Mouse (Mus musculus): ENCODE measurements around the gene Dnajc27. TPM values are rescaled to one million over a fixed set of nuclear protein-coding genes. Genes with fewer than 3 reads are reported as not detected.

Gene Dnajc27
- polyA plus RNA-seq, 1 experiment from 2014 or later: 11.6 TPM

- 96% methylated on average over 3 of the region's 3 CpGs for WGBS
- Histone ChIP-seq H3K4me1 (no peaks in the 10 kb centered on the region), H3K36me3 (peaks cover 9% of the 10 kb centered on the region; the same call in 1 of the 2 replicates), H3K27me3 (ENCODE audit: low read depth, poor library complexity, severe bottlenecking) (no peaks in the 10 kb centered on the region), H3K4me3 (no peak overlapping the region), H3K9me3 (replicated peaks) (no peaks in the 10 kb centered on the region), H3K27ac (replicated peaks) (no peak overlapping the region)
- no peak for DNase-seq (ENCODE audit: low spot score)
Observed at GRCm38 (mm10) chr12:4117136-4117535, 34.8 kb downstream of the Dnajc27 start.

- no peak for DNase-seq (ENCODE audit: low spot score)
- peaks cover 6% of the 10 kb centered on the region; the same call in 1 of the 2 replicates for H3K36me3 ChIP-seq
- H3K9me3 ChIP-seq (replicated peaks): no peaks in the 10 kb centered on the region
- no peak overlapping the region for H3K27ac ChIP-seq (replicated peaks)
- H3K4me1 ChIP-seq: no peaks in the 10 kb centered on the region
- H3K27me3 ChIP-seq (ENCODE audit: low read depth, poor library complexity, severe bottlenecking): no peaks in the 10 kb centered on the region
- WGBS: 80% methylated on average over 4 of the region's 4 CpGs
- no peak overlapping the region for H3K4me3 ChIP-seq
Observed at GRCm38 (mm10) chr12:4117579-4117978, 35.2 kb downstream of the Dnajc27 start.

- Histone ChIP-seq H3K4me3 (no peak overlapping the region), H3K4me1 (no peaks in the 10 kb centered on the region; the same call in 1 of the 2 replicates), H3K9me3 (replicated peaks) (peaks cover 5% of the 10 kb centered on the region; the same call in 1 of the 2 replicates), H3K27ac (replicated peaks) (no peak overlapping the region), H3K36me3 (no peaks in the 10 kb centered on the region), H3K27me3 (ENCODE audit: low read depth, poor library complexity, severe bottlenecking) (peaks cover 6% of the 10 kb centered on the region; the same call in 1 of the 2 replicates)
- no peak for DNase-seq (ENCODE audit: low spot score)
- 87% methylated on average over 7 of the region's 7 CpGs for WGBS
Observed at GRCm38 (mm10) chr12:4127346-4127745, 45.0 kb downstream of the Dnajc27 start.

- H3K27ac ChIP-seq (replicated peaks): peak within 1 kb of the TSS; percentile 85
Observed at GRCm38 (mm10) chr12:4132941-4133846, 50.8 kb downstream of the Dnajc27 start, which contains the start of gene Adcy3. Adcy3 (plus strand) TSS chr12:4133103.

GRCm38 (mm10) chr12:4133847-4134212, 51.4 kb downstream of the Dnajc27 start:
- WGBS: 43% methylated on average over 11 of the region's 11 CpGs
- peaks cover 25% of the 10 kb centered on the region for H3K27me3 ChIP-seq (ENCODE audit: low read depth, poor library complexity, severe bottlenecking)
- DNase-seq (ENCODE audit: low spot score): no peak
- H3K4me1 ChIP-seq: peaks cover 17% of the 10 kb centered on the region
- peak overlapping the region; percentile 85 for H3K27ac ChIP-seq (replicated peaks)
- H3K36me3 ChIP-seq: peaks cover 7% of the 10 kb centered on the region; the same call in 1 of the 2 replicates
- peak overlapping the region; percentile 72 for H3K4me3 ChIP-seq
- peaks cover 10% of the 10 kb centered on the region; the same call in 1 of the 2 replicates for H3K9me3 ChIP-seq (replicated peaks)

More at GRCm38 (mm10) chr12:4132941-4133846, 50.8 kb downstream of the Dnajc27 start, which contains the start of gene Adcy3:
- peaks cover 17% of the 10 kb centered on the region for H3K4me1 ChIP-seq
- DNase-seq (ENCODE audit: low spot score): peak; percentile 66
- peaks cover 25% of the 10 kb centered on the region for H3K27me3 ChIP-seq (ENCODE audit: low read depth, poor library complexity, severe bottlenecking)
- H3K4me3 ChIP-seq: peak within 1 kb of the TSS; percentile 72
- H3K9me3 ChIP-seq (replicated peaks): peaks cover 10% of the 10 kb centered on the region; the same call in 1 of the 2 replicates
- WGBS: under 1% methylated on average over 83 of the region's 83 CpGs
- peaks cover 7% of the 10 kb centered on the region; the same call in 1 of the 2 replicates for H3K36me3 ChIP-seq

- Histone ChIP-seq H3K27me3 (ENCODE audit: low read depth, poor library complexity, severe bottlenecking) (no peaks in the 10 kb centered on the region), H3K4me3 (no peak overlapping the region), H3K4me1 (peaks cover 10% of the 10 kb centered on the region), H3K36me3 (no peaks in the 10 kb centered on the region), H3K27ac (replicated peaks) (no peak overlapping the region), H3K9me3 (replicated peaks) (no peaks in the 10 kb centered on the region)
- DNase-seq (ENCODE audit: low spot score): no peak
- 91% methylated on average over 5 of the region's 5 CpGs for WGBS
Observed at GRCm38 (mm10) chr12:4143179-4143578, 60.8 kb downstream of the Dnajc27 start.

- no peaks in the 10 kb centered on the region for H3K9me3 ChIP-seq (replicated peaks)
- no peak for DNase-seq (ENCODE audit: low spot score)
- 89% methylated on average over 2 of the region's 2 CpGs for WGBS
Observed at GRCm38 (mm10) chr12:4150936-4151335, 68.6 kb downstream of the Dnajc27 start.

GRCm38 (mm10) chr12:4151969-4152368, 69.6 kb downstream of the Dnajc27 start:
- no peaks in the 10 kb centered on the region for H3K4me1 ChIP-seq
- 92% methylated on average over 3 of the region's 3 CpGs for WGBS
- no peaks in the 10 kb centered on the region for H3K27me3 ChIP-seq (ENCODE audit: low read depth, poor library complexity, severe bottlenecking)
- no peak overlapping the region for H3K4me3 ChIP-seq
- DNase-seq (ENCODE audit: low spot score): no peak
- H3K36me3 ChIP-seq: no peaks in the 10 kb centered on the region
- H3K27ac ChIP-seq (replicated peaks): no peak overlapping the region
- no peaks in the 10 kb centered on the region for H3K9me3 ChIP-seq (replicated peaks)

More at GRCm38 (mm10) chr12:4150936-4151335, 68.6 kb downstream of the Dnajc27 start:
- no peaks in the 10 kb centered on the region for H3K36me3 ChIP-seq
- no peak overlapping the region for H3K4me3 ChIP-seq
- H3K27me3 ChIP-seq (ENCODE audit: low read depth, poor library complexity, severe bottlenecking): no peaks in the 10 kb centered on the region
- H3K4me1 ChIP-seq: no peaks in the 10 kb centered on the region
- H3K27ac ChIP-seq (replicated peaks): no peak overlapping the region

GRCm38 (mm10) chr12:4157466-4157865, 75.1 kb downstream of the Dnajc27 start:
- WGBS: 88% methylated on average over 2 of the region's 2 CpGs
- Histone ChIP-seq H3K4me3 (no peak overlapping the region), H3K36me3 (no peaks in the 10 kb centered on the region), H3K27ac (replicated peaks) (no peak overlapping the region), H3K9me3 (replicated peaks) (no peaks in the 10 kb centered on the region), H3K27me3 (ENCODE audit: low read depth, poor library complexity, severe bottlenecking) (no peaks in the 10 kb centered on the region), H3K4me1 (peaks cover 16% of the 10 kb centered on the region; the same call in 1 of the 2 replicates)
- DNase-seq (ENCODE audit: low spot score): no peak

- no peak for DNase-seq (ENCODE audit: low spot score)
- H3K27ac ChIP-seq (replicated peaks): no peak overlapping the region
- no peaks in the 10 kb centered on the region for H3K9me3 ChIP-seq (replicated peaks)
- peaks cover 16% of the 10 kb centered on the region; the same call in 1 of the 2 replicates for H3K4me1 ChIP-seq
- H3K4me3 ChIP-seq: no peak overlapping the region
- H3K27me3 ChIP-seq (ENCODE audit: low read depth, poor library complexity, severe bottlenecking): no peaks in the 10 kb centered on the region
- WGBS: 90% methylated on average over 3 of the region's 3 CpGs
- no peaks in the 10 kb centered on the region for H3K36me3 ChIP-seq
Observed at GRCm38 (mm10) chr12:4158179-4158578, 75.8 kb downstream of the Dnajc27 start.

- H3K27me3 ChIP-seq (ENCODE audit: low read depth, poor library complexity, severe bottlenecking): no peaks in the 10 kb centered on the region
- H3K4me3 ChIP-seq: no peak overlapping the region
- H3K36me3 ChIP-seq: no peaks in the 10 kb centered on the region
- WGBS: 92% methylated on average over 7 of the region's 7 CpGs
- H3K9me3 ChIP-seq (replicated peaks): no peaks in the 10 kb centered on the region
- no peak for DNase-seq (ENCODE audit: low spot score)
- peaks cover 16% of the 10 kb centered on the region; the same call in 1 of the 2 replicates for H3K4me1 ChIP-seq
- no peak overlapping the region for H3K27ac ChIP-seq (replicated peaks)
Observed at GRCm38 (mm10) chr12:4158868-4159632, 76.7 kb downstream of the Dnajc27 start.

Measured in midbrain, embryonic 10.5 days (tissue).